Mouse (Mus musculus) limb, embryonic 14.5 days (tissue): Measurements from ENCODE around the gene Srgap1. TPM values are rescaled to one million over a fixed set of nuclear protein-coding genes. Genes with fewer than 3 reads are reported as not detected.

ENCODE experiments used
- ATAC-seq: fragments of 200-750 bp; cut with Nextera tagmentation; 2 replicates; pipeline ENCODE4 v1.8.0; 2017; ENCODE audit warnings: low read depth, moderate number of reproducible peaks, moderate TSS enrichment; ENCODE audit not compliant: low FRiP score
- DNase-seq: peaks from one replicate; pipeline ENCODE4 v3.0.0-alpha.2; 2015; ENCODE audit warnings: low spot score
- H3K27ac ChIP-seq: fragments of 300-500 bp; sonication (generic); replicated peaks from 2 replicates; pipeline ENCODE4 v1.5.1; 2014; ENCODE audit warnings: low read depth, mild to moderate bottlenecking, low read length, moderate library complexity, mixed read lengths
- H3K27me3 ChIP-seq: fragments of 300-500 bp; sonication (generic); 2 replicates; pipeline ENCODE4 v1.6.1; 2014; ENCODE audit warnings: low read length, mixed read lengths; ENCODE audit not compliant: control insufficient read depth, insufficient read depth
- H3K36me3 ChIP-seq: fragments of 300-500 bp; sonication (generic); 2 replicates; pipeline ENCODE4 v1.6.1; 2014; ENCODE audit warnings: mild to moderate bottlenecking, low read length, moderate library complexity, mixed read lengths; ENCODE audit not compliant: control insufficient read depth, insufficient read depth
- H3K4me1 ChIP-seq: fragments of 300-500 bp; sonication (generic); 2 replicates; pipeline ENCODE4 v1.6.1; 2014; ENCODE audit warnings: antibody characterized with exemption, low read length, mixed read lengths; ENCODE audit not compliant: control insufficient read depth, insufficient read depth
- H3K4me2 ChIP-seq: fragments of 300-500 bp; sonication (generic); replicated peaks from 2 replicates; pipeline ENCODE4 v1.6.1; 2014; ENCODE audit warnings: low read depth, mild to moderate bottlenecking, low read length, moderate library complexity; ENCODE audit not compliant: severe bottlenecking
- H3K4me3 ChIP-seq: fragments of 300-500 bp; sonication (generic); replicated peaks from 2 replicates; pipeline ENCODE4 v1.5.1; 2014; ENCODE audit warnings: low read length
- H3K9ac ChIP-seq: fragments of 300-500 bp; sonication (generic); 2 replicates; pipeline ENCODE4 v1.6.1; 2014; ENCODE audit warnings: mild to moderate bottlenecking, low read depth, low read length, moderate library complexity; ENCODE audit not compliant: severe bottlenecking
- H3K9me3 ChIP-seq: fragments of 300-500 bp; sonication (generic); 2 replicates; pipeline ENCODE4 v1.6.1; 2016; ENCODE audit warnings: low read length; ENCODE audit not compliant: control insufficient read depth
- POLR2A ChIP-seq: fragments of 200-500 bp; IDR thresholded peaks from 2 replicates; pipeline ENCODE4 v1.8.0; 2012; ENCODE audit warnings: inconsistent platforms, mild to moderate bottlenecking, moderate library complexity, borderline replicate concordance; ENCODE audit not compliant: insufficient read depth, insufficient read length; ENCODE audit errors: extremely low read depth
- WGBS: fragments of 180-500 bp; shearing (Covaris S2); extraction: QIAGEN DNeasy Blood & Tissue Kit; methylation state at CpG from one replicate; pipeline ENCODE4 v1.1.7; 2014; 5-methylcytosine and 5-hydroxymethylcytosine counted together
- polyA plus RNA-seq, 2 experiments: library from polyadenylated mRNA; depleted of rRNA in 1 of 2; stranded (reverse) in 1 of 2; unstranded in 1 of 2; fragments of >200 nt; fragmentation: Nextera tagmentation in 1 of 2; extraction: Ambion mirVana in 1 of 2; gene quantifications; 2 replicates each; pipeline versions ENCODE4 v1.2.1 to v1.2.3; 2012 to 2014

Gene Srgap1
- polyA plus RNA-seq, 2 experiments, result 9.6 to 18.2 TPM

DNA sequence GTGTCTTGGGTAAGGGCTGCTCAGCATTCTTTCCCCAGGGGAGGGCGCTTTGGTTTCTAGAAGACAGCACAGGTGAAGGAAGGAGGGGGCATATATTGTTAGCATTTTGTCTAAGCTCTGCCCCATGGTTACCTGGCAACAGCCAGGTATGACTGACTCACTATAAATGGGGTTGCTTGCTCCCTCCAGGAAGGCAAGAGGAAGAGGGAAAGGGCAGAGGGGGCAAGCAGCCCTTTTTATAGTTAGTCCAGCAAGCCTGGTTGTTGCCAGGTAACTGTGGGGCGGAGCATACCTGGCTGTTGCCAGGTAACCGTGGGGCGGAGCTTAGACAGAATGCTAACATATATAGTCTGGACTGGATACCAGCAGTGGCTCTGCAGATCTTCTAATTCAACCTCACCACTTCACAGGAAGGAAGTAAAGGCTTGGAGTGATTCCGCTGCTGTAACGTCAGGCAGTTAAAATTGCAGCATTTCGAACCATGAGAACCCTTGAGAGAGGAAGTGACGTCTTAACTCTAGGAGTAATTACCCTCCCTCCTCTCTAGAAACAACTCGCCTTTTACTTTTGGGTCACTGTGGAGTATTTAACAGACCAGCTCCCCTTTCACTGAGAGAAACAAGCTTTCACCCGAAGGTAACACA lies 74.7 kb downstream of the Srgap1 start:
- H3K9me3 ChIP-seq, result no peaks in the 10 kb centered on the region
- no peak overlapping the region for H3K4me3 ChIP-seq
- WGBS, result 69% methylated on average over 10 of the region's 10 CpGs
- H3K27me3 ChIP-seq, result no peaks in the 10 kb centered on the region
- no peak overlapping the region for H3K4me2 ChIP-seq
- no peak overlapping the region for H3K27ac ChIP-seq
- TF ChIP-seq POLR2A, result no peak
- H3K4me1 ChIP-seq, result peaks cover 37% of the 10 kb centered on the region
- DNase-seq (no peak), ATAC-seq (no peak)
- H3K36me3 ChIP-seq, result no peaks in the 10 kb centered on the region
- H3K9ac ChIP-seq, result no peak overlapping the region

DNA sequence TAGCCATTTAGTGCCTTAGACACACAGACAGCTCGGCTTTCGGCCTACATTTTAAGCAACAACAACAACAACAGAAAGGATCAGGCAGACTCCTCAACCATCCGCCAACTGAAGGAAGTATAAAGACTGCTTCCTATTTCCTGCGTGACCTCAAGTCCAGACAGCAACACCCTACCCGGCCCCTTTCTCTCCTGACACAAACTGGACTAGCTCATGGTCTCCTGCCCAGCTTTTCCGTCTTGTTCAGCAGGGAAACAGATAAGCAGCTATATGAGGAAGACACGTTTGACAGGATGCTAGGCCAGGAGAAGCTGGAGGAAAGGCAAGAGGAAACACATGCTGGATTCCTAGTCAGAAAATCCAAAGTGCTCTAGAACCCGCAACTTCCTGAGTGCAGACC lies 75.5 kb downstream of the Srgap1 start:
- Histone ChIP-seq H3K27me3 (no peaks in the 10 kb centered on the region), H3K4me1 (peaks cover 37% of the 10 kb centered on the region), H3K9me3 (no peaks in the 10 kb centered on the region), H3K27ac (no peak overlapping the region), H3K9ac (no peak overlapping the region), H3K4me3 (no peak overlapping the region), H3K4me2 (no peak overlapping the region), H3K36me3 (no peaks in the 10 kb centered on the region)
- ATAC-seq (no peak), DNase-seq (no peak)
- WGBS, result 79% methylated on average over 8 of the region's 8 CpGs
- no peak for TF ChIP-seq POLR2A

DNA sequence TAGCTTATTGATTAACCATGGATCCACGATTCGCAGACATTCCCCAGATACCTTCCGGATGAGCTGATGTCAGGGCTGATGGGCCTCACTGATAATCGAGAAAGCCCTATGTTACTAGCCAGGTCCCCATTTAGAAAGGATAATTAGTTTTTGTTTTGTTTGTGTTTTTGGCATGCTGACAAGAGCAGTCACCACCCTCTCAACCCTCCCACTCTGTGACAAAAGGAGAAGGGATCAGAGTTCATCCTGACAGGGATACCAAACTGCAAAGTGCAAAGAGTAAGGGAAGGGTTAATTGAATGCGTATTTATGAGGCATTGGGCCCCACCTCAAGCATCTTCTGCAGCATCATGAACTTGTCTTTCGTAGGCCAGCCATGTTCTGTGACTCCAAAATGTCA lies 76.2 kb downstream of the Srgap1 start:
- H3K9me3 ChIP-seq, result no peaks in the 10 kb centered on the region
- H3K9ac ChIP-seq, result no peak overlapping the region
- no peak for TF ChIP-seq POLR2A
- DNase-seq (no peak), ATAC-seq (no peak)
- no peaks in the 10 kb centered on the region for H3K27me3 ChIP-seq
- 89% methylated on average over 6 of the region's 6 CpGs for WGBS
- peaks cover 37% of the 10 kb centered on the region for H3K4me1 ChIP-seq
- H3K4me3 ChIP-seq, result no peak overlapping the region
- H3K36me3 ChIP-seq, result no peaks in the 10 kb centered on the region
- H3K27ac ChIP-seq, result no peak overlapping the region
- no peak overlapping the region for H3K4me2 ChIP-seq

- no peaks in the 10 kb centered on the region for H3K9me3 ChIP-seq
- 71% methylated on average over 10 of the region's 10 CpGs for WGBS
- no peak for TF ChIP-seq POLR2A
- H3K4me2 ChIP-seq, result no peak overlapping the region
- H3K27ac ChIP-seq, result no peak overlapping the region
- H3K27me3 ChIP-seq, result no peaks in the 10 kb centered on the region
- DNase-seq (no peak), ATAC-seq (no peak)
- H3K4me3 ChIP-seq, result no peak overlapping the region
- no peaks in the 10 kb centered on the region for H3K36me3 ChIP-seq
- H3K4me1 ChIP-seq, result peaks cover 21% of the 10 kb centered on the region
- no peak overlapping the region for H3K9ac ChIP-seq
Observed at GRCm38 (mm10) chr10:121964114-121964513, 83.0 kb downstream of the Srgap1 start.

DNA sequence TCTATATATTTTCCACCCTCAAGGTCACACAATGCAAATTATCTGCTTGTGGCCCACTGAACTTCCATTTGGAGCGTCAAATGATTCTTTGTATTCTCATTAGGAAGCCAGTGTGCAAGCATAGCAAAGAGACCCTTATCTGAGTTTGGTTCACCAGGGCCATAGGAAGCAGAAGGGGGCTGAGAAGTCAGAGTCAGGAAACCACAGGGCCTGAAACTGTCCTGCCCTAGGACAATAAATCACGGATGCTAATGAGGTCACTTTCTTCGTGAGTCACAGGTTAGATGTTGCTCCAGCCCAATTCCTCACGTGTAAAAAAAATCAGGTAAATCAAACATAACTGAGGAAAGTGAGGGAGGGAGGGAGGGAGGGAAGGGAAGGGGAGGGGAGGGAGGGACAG lies 85.1 kb downstream of the Srgap1 start:
- TF ChIP-seq POLR2A, result no peak
- no peak for DNase-seq
- Histone ChIP-seq H3K9me3 (no peaks in the 10 kb centered on the region), H3K27me3 (no peaks in the 10 kb centered on the region), H3K4me2 (no peak overlapping the region), H3K36me3 (no peaks in the 10 kb centered on the region), H3K27ac (no peak overlapping the region), H3K9ac (no peak overlapping the region), H3K4me1 (peaks cover 16% of the 10 kb centered on the region), H3K4me3 (no peak overlapping the region)
- no peak for ATAC-seq
- 40% methylated on average over 4 of the region's 4 CpGs for WGBS
